Mouse (Mus musculus) megakaryocyte, adult 5-6 weeks (primary cell): ENCODE results near the gene Tmprss6. TPM values are rescaled to one million over a fixed set of nuclear protein-coding genes. Genes with fewer than 3 reads are reported as not detected.

Source experiments
- ATAC-seq: 2 replicates; pipeline ENCODE4 v1.8.0; 2016; ENCODE audit warnings: mild to moderate bottlenecking, inconsistent platforms; ENCODE audit not compliant: poor library complexity, severe bottlenecking
- total RNA-seq, 2 experiments: library from RNA; stranded (forward) in 1 of 2; stranded (reverse) in 1 of 2; fragments of 153-499, 151-499 nt in 1 of 2; fragments of 221-1000, 200-1000 nt in 1 of 2; gene quantifications; 2 replicates each; pipeline versions ENCODE4 v1.2.3 to v1.2.4; 2015 to 2017

Gene Tmprss6
- total RNA-seq, 2 experiments from 2014 or later: not detected

DNA sequence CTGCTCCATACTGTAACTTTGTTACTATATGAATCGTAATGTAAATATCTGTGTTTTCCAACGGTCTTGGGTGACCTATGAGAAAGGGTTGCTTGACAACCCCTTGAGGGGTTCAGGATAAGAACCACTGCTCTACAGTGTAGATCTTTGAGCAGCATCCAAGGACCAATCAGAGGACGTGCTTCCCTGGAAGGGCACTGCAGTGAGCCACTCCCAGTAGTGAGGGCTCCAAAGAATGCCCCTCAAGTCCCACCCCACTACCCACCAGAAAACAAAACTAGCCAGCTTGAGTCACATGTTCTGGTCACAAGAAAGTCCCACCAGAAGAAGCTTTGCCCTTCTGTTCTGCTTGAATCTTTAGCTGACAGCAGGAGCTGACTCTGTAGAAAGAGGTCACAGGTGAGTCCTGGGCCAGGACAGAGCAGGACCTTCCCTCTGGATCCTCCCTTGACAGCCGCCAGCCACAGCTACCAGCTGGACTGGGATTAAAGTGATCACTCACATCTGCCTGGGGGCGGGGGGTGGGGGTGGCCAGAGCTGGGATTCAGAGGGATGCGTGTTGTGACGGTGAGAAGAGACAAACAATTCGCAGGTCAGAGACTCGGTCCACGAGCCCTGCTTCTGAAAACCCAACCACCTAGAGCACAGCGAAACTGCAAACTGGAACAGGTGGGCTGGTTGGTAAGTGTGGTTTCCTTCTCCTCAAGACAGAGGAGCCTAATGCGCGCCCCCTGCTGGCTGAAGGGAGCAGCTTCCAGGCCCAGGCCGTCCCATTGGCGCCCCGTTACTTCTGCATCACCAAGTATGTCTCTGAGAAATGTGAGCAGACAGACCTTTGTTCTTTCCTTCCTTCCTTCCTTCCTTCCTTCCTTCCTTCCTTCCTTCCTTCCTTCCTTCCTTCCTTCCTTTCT lies 46.1 kb downstream of the Tmprss6 start:
- peak; percentile 78 for ATAC-seq

DNA sequence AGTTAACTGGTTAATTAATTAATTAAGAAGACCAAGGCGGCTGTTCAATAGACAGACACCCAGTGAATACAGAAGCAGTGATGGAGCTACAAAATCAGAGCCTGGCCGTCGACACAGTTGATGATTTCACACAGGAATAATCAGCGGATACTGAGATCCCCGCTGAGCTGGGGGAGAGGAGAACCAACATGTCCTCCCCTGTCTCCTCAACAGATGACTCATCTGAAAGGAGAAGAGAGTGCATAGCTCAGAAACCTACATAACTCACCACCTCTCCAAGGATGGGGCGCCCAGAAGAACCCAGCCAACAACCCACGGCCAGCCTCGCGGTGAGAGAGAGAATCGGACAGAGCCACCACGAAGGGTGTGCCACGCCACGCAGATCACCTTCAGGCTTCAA lies 48.0 kb downstream of the Tmprss6 start:
- no peak for ATAC-seq

DNA sequence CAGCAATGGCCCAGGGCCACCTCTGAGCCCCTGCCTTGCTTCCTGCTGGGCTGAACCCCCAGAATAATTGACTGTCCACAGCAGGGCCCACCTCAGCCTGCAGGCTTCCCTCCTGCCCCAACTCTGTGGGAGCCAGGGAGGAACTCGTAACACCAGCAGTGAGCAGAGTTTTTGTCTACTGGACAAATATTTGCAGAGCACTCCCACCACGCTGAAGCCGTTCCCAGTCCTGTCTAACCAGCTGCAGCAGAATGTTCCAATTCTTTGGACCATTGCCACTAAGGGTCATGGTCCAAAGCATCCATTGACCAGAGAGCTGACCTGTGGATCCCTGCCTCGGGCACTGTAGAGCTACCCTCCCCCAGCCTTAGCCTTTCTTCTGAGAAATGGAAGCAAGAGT lies 51.5 kb downstream of the Tmprss6 start:
- no peak for ATAC-seq

DNA sequence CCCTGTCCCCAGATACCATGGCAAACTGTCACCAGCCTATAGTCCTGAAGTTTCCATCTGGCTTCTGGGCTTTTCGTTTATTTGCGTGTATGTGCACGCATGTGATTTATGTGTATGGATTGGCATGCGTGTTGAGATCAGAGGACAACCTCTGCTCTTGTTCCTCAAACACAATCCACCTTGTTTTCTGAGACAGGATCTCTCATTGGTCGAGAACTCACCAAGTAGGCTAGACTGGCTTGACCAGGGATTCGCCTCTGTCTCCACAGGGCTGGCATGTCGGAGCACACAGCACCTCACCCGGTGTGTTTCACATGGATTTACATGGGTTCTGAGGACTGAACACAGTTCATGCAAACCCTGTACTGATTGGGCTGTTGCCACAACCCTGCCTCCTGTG lies 54.3 kb downstream of the Tmprss6 start:
- ATAC-seq: no peak

DNA sequence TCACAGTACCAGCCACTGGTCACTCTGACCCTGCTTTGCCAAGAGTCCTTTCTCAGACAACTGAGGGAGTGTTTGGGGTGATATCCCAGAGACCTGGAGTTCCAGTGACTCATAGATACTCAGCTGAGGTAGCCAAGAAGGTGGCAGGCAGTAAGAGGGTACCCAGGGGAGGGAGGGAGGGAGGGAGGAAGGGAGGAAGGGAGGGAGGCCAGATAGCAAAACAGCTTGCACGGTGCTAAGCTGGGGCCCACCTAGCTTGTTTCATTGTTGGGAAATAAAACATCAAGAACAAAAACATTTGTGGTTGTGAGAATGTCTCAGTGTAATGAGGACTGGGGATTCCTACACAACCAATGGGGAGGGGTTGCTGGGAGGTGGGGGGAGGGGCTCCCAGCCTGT lies 54.7 kb downstream of the Tmprss6 start:
- no peak for ATAC-seq

DNA sequence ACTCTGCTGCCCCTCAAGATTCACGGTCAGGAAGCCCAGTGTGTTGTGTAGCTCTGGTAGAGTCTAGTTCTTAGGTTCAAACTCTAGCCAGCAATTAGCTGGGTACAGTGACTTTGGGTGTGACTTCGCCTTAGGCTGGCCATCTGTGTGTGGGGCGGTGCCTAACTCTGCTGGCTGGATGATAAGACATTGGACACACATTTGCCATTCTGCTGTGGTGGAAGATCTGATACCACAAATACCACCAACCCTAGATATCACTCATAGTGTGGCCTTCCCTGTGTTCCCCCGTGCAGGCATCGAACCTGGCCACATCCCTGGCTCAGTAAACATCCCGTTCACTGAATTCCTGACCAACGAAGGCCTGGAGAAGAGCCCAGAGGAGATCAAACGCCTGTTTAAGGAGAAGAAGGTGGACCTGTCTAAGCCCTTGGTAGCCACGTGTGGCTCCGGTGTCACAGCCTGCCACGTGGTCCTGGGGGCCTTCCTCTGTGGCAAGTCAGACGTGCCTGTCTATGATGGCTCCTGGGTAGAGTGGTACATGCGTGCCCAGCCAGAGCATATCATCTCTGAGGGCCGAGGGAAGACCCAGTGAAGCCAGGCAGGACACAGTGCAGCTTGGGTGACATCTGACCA lies 55.2 kb downstream of the Tmprss6 start:
- ATAC-seq: peak; percentile 63

DNA sequence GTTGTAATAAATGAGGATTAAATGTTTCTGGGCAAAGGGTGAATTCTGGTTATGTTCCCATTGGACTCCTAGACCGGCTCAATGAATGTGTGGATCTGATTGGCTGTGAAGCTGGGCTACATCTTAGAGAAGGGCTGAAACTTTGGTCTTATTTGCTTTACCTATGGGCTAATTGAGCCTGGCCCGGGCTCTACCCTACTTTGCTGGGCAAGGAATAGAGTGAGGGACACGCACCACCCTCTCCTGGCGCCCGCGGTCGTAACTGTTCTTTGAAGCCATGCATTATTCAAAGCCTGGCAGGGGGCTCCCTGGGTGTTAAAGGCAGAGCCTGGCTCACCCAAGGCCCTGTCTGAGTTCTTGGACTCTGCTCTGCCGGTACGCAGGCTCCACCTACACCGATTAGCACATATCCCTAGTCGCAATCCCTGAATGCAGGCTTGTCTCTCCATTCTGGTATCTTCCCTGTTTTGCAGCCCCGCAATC lies 58.8 kb downstream of the Tmprss6 start:
- no peak for ATAC-seq

DNA sequence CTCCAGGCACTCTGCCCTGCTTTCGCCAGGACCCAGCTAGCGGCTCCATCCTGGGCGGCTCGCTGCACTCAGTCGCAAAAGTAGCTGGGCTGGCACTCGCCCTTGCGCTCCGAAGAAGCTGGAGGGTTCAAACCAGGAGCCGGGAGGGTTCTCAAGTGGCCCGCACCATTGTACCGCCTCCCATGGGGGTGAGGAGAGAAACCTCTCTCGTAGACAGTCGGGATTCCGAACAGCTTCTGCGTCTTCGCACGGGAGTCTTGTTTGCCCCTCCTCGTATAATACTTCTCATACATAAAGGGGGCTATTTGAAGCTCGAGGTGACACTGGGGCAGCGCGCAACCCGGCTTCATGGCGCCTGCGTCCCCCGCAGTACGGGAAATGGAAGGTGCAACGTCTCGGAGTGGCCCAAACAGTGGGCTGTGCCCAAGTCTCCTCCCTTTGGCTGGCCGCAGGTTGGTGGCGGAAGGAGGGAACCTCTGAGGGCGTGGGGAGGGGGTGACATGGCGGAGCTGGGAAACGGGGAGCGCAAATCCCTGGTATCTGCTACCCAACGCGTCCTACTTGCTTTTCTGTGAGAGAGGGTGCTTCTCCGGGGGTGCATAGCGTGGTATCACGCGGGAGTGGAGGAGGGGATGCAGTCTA lies 62.0 kb downstream of the Tmprss6 start, which contains the start of gene Mpst:
Gene Mpst (plus strand): TSS at position 124 of the 642 bp plus-strand sequence.
- peak; percentile 93 for ATAC-seq

DNA sequence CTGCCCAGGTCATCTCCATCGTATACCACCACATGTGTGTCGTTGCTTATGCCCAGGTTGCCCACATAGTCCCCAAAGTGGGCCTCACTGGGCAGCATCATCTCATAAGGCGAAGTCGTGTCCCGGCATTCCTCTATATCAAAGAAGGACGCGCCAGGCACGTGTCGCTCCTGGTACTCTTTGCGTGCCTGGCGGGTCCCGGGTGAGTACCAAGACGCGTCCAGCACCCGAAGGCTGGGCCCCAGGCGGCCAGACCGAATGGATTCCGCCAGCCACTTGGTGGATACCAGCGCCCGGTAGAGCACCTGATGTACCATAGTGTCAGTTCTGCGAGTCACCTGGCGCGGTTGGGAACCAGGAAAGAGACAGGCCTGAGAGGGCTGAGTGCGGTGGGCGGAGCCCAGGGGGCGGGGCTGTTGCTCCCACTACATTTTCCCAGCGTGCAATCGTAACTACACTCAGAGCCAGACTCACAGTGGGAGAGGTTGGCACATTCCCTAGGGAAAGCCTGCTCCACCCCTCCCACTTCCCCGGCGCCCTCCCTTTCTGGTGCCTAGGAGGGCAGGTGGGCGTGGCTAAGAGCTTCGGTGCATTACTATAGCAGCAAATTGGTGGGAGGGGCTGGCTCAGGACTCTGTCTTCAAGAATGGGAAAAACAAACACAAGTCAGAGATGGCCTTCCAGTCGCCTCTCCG lies 62.8 kb downstream of the Tmprss6 start, which contains the start of gene Tst:
Gene Tst (minus strand): TSS at position 391 of the 695 bp plus-strand sequence.
- peak; percentile 37 for ATAC-seq

DNA sequence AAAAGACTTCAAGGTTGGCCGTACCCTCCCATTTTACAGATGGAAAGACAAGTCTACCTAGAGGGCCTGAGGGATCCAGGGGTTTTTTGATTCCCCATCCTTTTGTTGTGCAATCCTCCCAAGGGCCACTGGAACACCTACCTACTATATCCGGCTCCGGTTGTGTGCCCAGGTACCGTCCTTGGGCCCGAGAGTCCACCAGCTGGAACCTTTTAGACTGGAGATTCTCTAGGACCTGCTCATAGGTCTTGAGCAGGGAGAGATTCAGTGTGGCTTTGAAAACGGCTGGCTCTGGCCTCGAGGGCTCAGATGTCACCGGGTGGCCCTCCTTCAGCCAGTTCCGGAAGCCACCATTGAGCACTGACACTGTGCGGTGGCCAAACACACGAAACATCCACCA lies 63.3 kb downstream of the Tmprss6 start:
- no peak for ATAC-seq

DNA sequence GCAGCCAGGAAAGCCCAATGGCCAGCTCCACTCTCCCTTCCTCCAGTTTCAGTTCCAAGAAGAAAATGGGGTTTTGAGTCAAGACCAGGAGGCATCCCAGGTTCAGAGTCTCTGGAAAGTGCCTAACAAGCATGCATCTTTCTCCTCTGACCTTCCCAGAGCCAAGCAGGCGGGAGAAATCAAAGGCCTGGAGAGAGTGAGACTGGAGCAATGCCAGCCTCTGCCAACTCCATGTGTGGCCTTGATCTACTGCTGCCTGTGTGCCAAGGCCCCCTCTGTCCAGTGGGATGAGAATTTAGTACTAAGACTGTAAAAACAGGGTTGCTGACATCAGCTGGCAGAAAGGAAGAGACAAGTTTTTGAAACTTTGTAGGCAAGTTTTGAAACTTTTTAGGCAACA lies 64.5 kb downstream of the Tmprss6 start:
- no peak for ATAC-seq

DNA sequence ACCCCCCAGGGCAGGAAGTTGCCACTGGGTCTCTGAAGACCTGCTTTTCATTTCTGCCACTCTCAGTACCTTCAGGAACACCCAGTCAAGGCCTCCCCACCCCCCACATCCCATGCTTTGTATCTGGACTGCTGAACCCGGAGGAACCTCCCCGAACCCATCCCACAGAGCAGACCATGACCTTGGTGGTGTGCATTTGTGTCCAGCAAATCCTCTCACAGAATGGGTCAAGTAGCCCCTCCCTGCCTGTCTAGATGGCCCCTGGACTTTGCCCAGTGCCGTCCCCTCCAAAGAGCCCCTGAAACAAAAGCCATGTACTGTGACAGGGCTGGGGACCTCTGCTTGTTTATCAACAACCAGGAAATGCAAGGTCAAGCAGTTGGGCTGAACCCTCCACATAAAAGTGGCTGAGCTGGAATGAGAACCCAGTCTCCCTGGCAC lies 65.1 kb downstream of the Tmprss6 start:
- ATAC-seq: no peak

DNA sequence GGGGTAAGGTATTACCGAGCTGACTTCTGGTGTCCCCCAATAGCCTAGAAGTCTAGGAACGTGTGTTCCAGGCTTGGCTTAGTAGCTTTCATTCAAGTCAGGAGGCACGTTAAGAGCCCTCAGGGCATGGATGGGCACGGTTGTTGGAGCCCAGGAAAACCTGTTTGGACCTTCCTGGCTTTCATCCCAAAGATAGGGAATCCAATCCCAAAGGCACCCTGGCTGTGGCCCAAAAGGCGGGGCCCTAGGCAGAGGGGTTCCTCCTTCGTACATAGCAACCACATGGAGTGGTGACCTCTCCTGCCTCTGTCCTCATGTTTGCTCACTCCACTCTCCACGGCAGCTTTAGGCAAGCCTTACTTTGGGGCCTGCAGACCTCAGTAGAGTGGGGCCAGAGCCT lies 66.0 kb downstream of the Tmprss6 start:
- ATAC-seq: no peak

DNA sequence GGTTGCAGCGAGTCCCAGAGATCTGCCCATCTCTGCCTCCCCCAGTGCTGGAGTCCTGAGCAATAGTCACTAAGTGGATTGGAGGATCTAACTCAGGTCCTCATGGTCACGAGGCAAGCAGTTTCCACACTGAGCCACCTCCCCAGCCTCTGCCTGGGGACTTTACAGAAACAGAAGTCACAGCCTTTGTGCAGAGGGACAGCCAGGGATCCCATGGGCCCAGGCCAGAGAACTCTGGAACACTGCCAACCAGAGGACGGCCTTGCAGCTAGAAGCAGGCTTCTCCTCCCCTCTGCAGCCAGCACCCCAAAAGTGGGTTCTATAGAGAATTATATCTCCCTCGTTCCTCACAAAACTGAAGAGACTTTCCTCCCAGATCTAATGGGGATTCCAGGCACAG lies 66.5 kb downstream of the Tmprss6 start:
- ATAC-seq: peak; percentile 13; the same call in 1 of the 2 replicates

DNA sequence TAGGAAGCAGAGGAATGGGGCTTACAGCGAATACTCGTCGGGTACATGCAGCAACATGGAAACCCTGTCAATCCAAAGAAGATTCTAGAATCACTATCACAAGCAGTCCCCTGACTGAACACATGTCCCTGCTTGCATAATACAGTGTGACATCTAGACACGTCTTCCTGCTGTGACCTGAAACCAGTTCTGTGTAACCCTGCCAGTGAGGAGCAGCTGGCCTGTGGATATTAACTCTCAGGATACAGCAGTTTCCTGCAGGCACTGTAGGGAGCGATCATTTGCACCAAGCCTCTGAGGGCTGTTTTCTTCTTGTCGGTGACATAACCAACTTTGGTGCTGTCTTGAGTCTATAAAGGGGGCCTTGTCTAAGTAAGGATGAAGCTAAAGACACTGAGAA lies 67.1 kb downstream of the Tmprss6 start:
- no peak for ATAC-seq

DNA sequence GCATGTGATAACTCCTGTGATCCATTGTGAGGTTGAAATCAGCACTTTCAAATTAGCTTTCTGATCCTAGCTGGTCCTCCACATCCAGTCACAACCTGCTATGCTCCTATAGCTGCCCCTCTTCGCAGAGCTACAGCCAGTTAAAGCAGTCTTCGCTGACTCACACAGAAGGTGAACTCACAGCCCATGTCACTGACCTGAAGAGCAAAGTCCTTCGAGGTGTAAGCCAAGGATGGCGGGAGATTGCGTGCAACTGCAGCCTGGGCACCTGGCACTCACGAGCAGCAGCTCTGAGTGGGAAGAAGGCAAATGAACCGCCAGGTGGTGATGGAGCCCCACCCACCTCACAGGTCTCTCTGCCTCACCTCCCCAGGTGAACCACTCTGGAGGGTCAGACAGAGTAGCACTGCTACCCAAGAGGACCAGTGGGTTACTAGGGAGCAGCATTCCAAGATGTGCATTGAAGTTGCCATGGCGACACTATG lies 72.9 kb downstream of the Tmprss6 start, which contains the start of gene Tex33:
Gene Tex33 (minus strand): TSS at position 435 of the 485 bp plus-strand sequence.
- no peak for ATAC-seq

DNA sequence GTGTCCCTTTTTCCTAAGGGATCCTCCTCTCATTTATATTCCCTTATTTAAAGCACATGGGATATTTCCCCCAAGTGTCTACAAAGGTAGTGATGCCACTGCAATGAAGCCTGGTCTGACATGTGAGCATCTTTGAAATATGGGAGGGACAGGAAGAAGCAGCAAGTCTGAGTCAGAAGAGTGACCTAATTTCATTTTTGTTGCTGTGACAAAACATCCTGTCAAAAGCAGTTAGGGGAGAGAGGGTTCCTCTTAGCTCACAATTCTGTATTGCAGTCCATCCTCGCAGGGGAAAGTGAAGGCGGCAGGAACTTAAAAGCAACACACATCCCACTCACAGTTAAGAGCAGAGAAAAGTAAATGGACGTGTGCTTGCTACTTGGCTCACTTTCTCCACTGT lies 77.6 kb downstream of the Tmprss6 start:
- ATAC-seq: peak; percentile 95
